Mouse (Mus musculus): ENCODE results near the gene Gm49361.

GRCm38 (mm10) chr14:57787406-57787805 lies 41.5 kb upstream of the Gm49361 start:
- TF ChIP-seq POLR2A (IDR thresholded peaks at IDR 0.05; ENCODE audit: low read depth, low read length) (no peak), CTCF (IDR thresholded peaks at IDR 0.05; ENCODE audit: extremely low read depth, insufficient read length, insufficient replicate concordance, low read depth, low read length) (no peak)

Data from small intestine, adult 2 months (tissue).